Mouse (Mus musculus) urinary bladder, adult 2 months (tissue): ENCODE measurements at regions not wholly inside any gene's neighbourhood (a gene's known extent, or its start where the extent isn't known, plus 50 kb on each side); places are given as distances from the start of the nearest gene placed in this dataset.
"Not testable (repeated sequence)": the region's sequence is repeated elsewhere in the genome, so short reads cannot be mapped to it uniquely, and the experiment has no call there.

Experiments
- DNase-seq: peaks from one replicate; pipeline ENCODE4 v3.0.0; 2022; ENCODE audit warnings: low spot score

DNA sequence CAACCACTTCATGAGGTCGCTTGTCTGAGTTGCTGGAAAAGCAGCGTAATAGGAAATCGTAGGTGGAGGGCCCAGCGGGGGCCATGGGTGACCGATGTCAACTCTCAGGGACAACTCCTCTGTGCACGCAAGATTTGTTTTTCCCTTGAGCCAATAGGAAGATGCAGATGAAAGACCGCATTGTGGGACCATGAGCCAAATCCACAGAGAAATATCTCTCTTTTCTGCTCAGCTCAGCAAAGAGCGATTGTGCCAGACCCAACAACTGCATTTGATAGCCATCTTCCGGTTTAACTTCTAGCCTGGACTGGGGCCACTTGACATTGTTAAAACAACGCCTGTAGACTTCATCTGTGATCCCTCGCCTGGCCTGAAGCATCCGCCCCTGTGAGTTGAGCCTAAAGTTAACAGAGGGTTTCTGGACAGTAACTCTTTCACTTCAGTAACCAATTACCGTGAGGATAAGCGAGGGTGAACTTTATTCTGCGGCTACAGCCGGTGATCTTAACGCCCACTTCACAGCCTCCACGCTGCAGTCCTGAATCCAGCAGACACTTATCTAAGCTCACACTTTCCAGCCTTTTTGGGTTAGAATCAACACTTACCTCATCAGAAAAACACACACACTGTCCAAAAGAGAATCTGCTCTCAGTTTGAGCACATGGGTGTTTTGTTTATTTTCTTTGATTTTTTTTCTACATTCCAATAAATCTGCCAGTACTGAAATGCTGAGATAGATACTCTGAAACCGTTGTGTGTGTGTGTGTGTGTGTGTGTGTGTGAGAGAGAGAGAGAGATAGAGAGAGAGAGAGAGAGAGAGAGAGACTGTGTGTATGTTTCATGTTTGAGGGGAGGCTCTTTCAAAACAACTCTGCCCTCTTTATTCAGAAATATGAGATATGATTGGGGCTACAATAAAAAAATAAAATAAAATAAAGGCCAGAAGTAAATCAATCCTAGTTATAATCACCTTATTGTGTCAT is 111.9 kb downstream of the Tomm20 start:
- no peak for DNase-seq

DNA sequence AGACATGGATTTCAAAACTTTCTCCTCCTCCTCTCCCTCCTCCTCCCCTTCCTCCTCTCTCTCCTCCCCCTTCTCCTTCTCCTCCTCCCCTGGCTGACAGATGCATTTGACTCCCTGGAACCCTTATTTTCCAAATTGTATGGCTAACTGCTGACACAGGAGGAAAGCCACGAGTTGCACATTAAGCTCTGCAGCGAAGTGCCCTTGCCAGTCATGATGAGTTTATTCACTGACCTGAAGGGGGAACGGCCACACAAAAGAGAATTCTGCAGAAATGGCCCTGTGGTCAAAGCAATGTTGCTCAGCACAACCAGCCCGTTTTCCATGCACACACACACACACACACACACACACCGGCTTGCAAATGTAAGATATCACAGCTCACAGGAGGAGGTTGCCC is 112.6 kb downstream of the Tomm20 start:
- no peak for DNase-seq

DNA sequence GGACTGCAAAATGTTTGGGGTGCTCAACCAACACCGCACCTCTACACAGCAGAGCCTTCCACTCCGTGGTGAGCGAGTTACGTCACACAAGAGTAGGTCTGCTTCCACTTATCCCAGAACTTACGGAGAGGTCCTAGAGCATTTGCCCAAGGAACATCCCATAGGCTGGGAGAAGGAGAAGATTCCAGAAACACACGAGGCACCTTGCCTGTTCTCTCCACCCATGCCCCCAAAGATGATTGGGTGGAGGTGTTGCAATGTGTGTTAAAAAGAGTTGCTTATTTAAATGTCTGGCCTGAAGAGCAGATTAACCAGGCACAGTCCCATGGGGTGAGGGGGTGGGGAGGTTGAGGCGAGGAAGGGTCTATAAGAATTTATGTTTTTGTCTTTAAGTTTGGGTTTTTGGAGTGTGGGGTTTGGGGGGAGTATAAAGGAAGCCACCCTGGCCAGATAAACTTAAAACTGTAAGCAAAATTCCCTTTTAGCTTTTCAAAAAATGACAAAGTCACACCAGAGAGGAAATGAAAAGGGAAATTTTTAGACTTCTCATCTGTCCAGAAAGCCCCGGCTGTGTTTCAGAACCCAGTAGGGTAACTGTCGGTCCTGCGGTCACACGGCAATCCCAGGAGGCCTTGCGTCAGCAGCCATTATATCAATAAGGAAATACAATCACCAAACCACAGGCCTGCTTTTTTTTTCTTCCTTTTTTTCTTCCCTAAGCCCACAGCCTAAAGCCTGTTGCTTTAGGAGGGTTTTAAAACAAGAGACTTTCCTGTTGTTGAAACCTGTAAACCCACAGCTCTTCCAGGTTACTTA is 113.3 kb downstream of the Tomm20 start:
- no peak for DNase-seq

DNA sequence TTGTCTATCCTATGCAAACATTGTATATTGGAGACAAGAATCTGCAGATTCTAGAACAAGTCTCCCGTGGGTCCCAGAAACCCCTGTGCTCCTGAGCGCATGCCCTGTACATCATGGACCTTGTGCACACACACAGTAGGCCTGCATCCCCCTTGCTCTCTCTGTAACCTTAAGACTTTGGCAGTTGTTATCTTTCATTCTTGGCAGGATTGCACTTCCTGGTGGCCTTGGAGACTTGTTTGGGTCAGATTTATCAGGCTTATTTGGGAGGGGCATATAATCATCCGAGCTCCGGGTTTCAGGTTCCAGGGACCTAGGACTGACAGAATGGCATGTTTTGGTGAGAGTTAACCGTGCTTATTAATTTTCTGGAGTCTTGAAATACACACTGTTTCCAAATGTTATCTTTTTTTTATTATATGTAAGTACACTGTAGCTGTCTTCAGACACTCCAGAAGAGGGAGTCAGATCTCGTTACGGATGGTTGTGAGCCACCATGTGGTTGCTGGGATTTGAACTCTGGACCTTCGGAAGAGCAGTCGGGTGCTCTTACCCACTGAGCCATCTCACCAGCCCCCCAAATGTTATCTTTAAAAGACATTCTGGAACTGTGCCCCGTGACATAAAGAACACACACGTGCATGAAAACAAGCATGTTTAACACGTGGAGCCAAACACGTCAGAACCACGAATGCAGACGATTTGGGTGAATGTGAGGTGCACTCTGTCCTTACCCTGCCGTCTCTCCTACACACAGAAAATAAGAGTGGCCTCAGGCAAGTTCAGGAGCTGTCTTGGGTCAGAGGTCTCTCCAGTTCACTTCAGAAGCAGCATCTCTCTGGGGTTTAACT is 114.1 kb downstream of the Tomm20 start:
- no peak for DNase-seq

DNA sequence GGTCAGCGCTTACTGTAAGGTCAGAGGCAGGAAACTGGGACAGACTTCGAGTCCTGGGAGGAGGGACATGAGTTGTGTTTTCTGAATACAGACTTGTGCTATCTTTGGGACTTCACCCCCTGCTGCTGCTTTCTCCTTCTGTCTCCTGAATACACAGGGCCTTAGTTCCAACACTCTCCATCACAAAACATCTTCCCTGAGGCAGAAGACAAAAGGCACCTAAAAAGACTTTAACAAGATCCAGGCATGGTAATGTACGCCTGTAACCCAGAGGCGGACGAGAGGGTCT is 115.5 kb downstream of the Tomm20 start:
- DNase-seq = no peak

DNA sequence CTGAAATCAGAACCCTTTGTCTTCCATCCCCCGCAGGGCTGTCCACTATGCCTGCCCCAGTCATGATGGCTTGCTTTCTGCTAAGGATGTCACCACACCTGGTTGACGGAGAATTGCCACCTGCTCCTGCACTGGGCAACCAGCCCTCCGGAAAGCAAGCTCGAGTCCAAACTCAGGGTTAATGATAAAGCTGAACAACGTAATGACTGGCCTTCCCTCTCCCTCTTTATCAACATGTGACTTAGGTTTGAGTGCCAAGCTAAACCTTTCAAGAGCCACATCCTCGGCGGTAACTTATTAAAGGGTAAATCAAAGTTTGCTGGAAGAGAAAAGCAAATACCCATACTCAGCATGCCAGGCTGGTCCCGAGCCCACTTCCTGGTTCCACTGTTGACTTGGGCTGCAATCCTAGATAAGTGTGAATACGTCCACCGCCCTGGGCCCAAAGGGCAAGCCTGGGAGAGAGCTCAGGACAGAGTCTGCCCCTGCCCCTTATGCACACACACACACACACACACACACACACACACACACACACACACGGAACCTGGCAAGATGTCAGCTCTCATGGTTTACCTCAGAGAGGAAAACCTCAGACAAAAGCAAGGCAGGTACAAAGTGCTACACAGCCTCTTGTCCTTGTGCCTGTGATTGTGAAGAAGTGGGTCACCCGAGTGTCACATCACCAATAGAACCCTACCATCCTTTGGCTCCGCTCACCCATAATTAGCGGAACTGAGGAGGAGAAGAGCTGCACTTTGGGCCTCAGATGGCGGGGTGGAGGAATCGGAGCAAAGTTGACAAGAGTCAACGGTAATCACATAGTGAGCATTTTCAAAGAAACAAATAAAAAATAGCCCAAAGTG is 116.0 kb downstream of the Tomm20 start:
- DNase-seq = no peak

DNA sequence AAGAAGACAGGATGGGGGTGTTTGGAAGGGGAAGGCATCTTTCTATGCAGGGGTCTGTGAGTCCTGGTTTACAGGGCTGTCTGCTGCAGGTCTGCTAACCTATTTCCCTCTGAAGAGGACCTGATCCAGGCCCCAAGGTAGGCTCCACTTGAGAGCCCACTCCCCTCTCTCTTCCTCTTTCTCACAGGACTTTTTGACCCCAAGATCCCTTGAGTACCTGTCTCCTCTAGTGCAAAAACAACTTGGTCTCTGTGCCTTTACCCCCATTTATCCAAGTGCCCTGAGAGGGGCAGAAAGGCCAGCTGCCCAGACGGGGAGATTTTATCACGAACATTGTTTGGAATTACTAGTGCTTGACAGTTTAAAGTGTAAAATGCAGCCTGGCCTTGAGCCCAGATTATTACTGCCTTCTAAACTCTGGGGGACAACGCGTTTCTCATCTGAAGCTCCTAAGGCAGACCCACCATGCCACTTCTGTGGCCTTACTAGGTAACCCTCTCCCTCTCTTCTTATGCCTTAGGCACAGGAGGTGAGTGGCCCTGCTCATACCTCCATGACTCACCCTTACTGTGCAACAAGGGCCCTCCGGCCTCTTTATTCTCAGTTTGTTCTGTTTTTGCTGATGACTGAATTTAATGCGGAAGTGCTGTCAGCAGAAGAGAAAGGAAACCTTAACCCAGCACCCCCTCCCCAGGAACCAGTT is 117.8 kb downstream of the Tomm20 start:
- no peak for DNase-seq

DNA sequence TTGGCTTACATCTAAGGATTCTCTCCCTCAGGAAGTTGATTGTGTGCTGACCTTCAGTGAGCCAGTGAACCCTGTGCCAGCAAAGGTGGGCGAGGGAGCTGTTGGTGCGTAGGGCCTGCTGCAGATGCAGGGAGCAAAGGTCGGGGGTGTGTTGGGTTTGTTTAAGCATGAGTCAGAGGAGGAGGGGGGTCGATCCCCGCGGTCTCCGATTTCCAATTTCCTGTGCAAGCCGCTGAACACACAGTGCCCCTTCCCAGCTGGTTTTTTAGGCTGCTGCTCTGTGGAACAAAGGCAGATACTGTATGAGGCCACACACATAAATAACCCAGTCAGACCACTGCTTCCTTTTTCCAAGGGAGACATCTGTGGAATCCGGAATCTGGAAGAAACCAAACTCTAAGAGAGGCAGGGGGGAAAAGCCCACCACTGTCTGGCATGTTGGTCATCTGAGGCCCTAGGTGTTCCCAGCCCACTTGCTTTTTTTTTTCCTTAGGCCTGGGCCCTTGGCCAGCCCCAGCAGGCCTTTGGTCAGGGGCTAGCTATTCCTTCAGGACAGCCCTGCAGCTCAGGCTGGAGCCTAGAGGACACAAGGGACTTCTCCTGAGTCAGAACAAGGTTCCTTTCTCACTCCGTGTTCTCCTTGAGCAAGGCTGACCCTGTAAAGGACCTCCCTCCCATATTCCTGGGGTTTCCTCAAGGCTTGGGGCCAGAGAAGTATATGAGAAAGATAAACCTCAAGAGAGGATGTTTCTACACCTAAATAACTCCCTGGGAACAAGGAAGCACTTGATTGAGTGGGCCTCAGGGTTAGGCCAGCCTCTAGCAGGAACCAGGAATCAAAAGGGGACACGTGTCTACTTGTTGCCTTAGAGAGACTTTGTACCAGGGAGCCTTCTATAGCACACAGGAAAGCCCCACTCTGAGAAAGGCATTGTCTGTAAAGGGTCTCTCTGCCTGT is 119.0 kb downstream of the Tomm20 start:
- no peak for DNase-seq

DNA sequence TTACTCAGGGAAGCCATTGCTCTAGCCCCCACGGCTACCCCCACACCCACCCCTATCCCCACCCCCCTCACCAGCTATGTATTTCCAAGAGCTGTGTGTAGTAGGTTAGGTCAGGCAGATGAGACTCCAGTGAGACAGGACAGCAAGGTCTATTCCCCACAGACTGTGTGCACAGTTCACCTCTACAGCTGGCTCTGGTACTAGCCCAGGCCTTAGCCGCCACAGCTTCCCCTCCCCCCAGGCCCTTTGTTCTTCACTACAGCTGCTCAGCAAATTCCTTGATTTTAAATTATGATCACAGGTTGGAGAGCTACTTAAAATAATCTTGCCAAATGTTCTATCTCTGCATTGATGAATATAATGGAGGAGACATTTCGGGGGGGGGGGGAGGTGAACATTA is 119.8 kb downstream of the Tomm20 start:
- DNase-seq = no peak

DNA sequence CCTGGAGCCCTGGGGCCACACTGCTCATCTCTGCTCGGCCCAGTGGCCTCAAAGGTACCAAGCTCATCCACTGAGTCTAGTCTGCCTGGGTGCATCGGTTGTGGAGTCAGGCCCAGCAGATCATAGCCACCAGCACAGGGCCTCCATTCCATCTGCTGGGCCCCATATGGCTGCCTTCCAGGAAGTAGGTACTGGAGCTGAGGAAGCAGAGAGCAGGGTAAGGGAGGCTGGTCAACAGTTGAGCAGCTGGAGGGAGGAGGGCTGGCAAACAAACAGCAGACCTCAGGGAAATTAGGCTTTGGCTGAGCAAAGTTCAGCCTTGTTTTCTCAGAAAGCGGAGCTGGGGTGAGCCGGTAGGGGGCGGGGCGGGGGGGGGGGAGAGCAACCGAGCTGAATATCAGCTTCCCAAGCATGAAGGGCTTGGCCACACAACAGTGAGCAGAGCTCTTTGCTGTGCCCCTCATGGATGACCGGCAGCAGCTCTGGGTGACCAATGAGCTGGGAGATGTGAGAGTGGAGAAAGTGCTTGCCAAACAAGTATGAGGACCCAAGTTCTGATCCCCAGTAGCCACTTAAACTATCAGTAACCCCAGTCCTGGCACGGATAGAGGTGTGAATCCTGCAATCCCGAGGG is 121.0 kb downstream of the Tomm20 start:
- no peak for DNase-seq

DNA sequence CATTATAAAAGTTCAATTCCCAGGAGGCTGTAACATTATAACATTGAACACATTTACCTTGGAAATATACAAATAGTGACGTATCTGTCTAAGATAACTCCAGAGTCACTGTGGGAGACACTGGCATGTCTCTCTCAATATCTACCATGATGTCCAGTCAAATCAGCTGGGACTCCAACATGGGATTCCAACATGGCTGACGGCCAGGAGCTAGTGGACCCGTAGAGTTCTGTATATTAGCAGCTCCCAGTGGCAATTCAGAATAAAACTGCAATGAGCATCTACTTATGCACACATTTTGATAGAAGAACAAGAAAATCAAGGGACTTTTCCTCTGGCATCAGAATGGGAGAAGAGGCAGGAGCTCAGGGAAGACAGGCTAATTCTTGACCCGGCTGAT is 123.4 kb downstream of the Tomm20 start:
- no peak for DNase-seq

DNA sequence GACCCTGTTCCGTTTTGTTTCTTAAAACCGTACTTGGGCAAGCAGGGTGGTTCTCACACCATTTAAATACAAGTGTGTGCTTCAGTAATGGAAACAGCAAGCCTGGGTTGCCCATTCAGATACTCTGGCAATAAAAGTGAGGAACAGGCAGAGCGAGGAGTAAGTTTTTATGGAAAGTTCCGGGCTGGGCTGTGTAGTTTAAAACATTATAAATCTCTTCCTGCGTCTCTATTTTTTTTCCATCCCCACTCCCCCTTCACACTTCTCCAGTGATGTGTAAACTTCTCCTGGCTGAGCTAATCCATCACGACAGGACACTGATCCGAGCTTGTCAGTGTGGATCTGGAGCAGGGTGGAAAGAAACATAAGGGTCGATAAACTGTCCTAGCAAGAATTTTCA is 124.4 kb downstream of the Tomm20 start:
- no peak for DNase-seq

DNA sequence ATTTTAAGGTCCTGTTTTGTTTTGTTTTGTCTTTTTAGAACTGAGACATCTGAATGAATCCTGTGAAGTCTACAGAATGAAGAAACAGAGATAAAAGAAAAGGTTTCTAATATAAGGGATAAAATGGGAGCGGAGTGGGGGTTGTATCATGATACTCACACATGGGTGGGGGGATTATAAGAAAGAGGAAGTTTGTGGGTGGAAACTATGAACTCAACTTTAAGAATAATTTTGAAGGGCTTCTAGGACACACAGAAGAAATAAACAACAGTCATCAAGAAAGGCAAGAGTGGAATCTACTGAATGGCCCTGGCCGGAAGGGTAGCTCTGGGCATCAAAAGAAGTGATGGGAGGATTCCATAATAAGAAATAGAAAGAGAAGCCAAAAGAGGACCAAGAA is 125.1 kb downstream of the Tomm20 start:
- no peak for DNase-seq

DNA sequence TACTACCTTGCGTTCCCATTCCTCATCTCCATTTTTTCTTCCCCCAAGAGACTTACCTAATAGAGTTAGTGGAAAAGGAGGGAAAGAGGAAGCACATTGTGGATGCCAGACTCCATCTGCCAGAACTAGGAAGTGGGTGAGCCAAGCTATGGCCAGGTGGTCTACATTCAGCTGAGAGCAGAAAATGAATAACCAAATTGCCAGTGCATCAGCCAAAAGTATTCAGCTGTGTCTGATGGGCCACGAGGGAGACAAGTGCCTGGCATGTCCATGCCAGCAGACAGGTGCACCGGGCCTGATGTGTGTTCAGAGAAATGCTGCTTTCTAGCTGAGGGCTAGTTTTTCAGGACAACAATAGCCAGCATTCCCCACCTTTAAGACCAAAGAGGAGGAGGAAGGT is 126.4 kb downstream of the Tomm20 start:
- DNase-seq = no peak

DNA sequence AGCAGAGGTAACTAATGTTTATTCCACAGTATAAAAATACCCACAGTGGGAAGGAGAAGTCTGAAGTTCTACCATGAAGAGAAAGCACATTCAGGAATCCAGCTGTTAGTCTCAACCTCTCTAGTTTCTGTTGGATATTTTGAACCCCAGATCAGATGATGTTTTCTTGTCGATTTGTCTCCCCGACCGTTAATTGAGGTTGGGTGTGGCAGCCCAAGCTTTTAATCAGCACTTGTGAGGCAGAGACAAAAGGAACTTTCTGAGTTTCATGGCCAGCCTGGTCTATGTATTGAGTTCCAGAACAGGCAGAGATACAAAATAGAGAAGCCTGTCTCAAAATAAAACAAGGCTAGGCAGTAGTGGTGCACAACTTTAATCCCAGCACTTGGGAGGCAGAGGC is 129.5 kb downstream of the Tomm20 start:
- no peak for DNase-seq

DNA sequence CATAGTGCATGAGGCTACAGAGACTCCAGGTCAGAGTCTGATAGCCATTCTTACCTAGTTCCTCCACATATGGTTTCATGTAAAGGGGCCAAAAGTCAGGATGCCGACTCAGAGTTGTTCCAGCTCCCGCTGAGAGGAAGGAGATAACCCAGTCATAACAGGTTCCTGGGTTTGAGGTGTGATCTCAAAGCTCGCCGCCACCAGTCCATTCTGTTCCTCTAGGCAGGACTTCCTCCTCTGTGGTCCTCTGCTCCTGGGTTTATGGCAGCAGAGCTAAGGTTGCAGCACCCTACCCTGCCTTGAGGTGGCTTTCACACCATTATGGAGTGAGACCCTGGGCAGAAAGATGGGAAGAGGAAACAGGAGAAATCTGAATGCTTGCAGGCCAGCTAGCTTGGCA is 131.2 kb downstream of the Tomm20 start:
- DNase-seq = no peak

DNA sequence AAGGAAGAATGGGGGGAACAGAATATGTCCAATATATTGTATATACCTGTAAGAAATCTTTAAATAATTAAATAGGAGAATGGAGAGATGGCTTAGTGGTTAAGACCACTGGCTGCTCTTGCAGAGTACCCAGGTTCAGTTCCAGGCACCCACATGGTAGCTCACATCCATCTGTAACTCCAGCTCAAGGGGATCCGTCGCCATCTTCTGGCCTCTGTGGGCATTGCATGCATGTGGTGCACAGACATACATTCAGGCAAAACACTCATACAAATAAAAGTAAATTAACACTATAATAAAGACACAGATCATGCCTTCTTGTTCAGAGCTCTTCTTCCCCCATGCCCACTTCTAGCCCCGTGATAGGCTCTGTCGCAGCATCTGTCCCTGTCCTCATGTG is 132.0 kb downstream of the Tomm20 start:
- no peak for DNase-seq

DNA sequence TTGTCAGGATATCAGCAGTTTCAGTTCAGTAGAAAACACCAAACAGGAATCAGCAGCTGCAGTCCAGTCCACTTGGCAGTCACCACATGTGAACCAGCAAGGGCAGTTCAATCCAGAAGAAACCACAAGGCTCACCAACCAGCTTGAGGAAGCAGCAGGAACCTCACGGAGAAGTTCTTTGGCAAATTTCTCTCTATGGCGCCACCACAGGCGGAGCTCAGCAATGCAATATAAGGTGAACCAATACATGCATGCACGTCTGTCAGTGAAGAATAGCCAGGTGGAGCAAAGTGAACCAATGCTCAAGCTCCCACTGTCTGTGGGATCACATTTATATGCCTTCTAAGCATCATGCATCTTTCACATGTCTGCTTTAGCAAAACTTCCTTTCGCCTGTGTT is 132.9 kb downstream of the Tomm20 start:
- DNase-seq = no peak

DNA sequence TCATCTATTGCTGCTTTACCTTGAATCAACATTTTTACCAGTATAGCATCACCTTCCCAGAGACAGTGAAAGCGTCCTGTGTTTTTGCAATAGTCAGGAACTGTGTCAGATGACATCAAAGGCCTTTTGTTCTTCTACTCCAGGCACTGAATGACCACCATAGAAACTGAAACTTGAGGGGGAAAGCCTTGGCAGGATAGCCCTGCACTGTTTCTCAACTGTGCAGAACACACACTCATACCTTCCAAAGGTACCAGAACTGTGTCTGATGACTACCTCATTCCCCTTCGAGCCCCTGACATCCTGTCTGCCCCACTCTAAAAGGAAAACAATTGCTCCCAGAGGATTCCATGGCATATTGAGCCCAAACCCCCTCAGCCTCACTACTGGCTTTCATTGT is 134.3 kb downstream of the Tomm20 start:
- DNase-seq = not testable (repeated sequence)
